Mouse (Mus musculus) embryo, embryonic 11.5 days (tissue): ENCODE measurements around the gene Ndrg4.
A peak's percentile ranks its signal among the peaks of the same experiment; 100 is the strongest.
"Not testable (repeated sequence)": the region's sequence is repeated elsewhere in the genome, so short reads cannot be mapped to it uniquely, and the experiment has no call there.

Experiments
- DNase-seq: peaks from one replicate; pipeline ENCODE4 v3.0.0-alpha.2; 2012; ENCODE audit warnings: low read depth, low spot score

The Ndrg4 gene

GRCm38 (mm10) chr8:95676631-95677030, at the start of gene Ndrg4:
Gene Ndrg4, plus strand, starts transcription at chr8:95676980.
- DNase-seq, result no peak

- no peak for DNase-seq
Measured at GRCm38 (mm10) chr8:95632840-95633239, 43.9 kb upstream of the Ndrg4 start.

- peak; percentile 85 for DNase-seq
Measured at GRCm38 (mm10) chr8:95633262-95634062, 43.3 kb upstream of the Ndrg4 start, which contains the start of gene Gins3. Gene Gins3, plus strand, starts transcription at chr8:95633453.

- no peak for DNase-seq
Measured at GRCm38 (mm10) chr8:95634063-95634340, 42.8 kb upstream of the Ndrg4 start.

GRCm38 (mm10) chr8:95644942-95645341, 31.8 kb upstream of the Ndrg4 start:
- no peak for DNase-seq

- no peak for DNase-seq
Measured at GRCm38 (mm10) chr8:95648251-95648650, 28.5 kb upstream of the Ndrg4 start.

GRCm38 (mm10) chr8:95653351-95653750, 23.4 kb upstream of the Ndrg4 start:
- DNase-seq, result no peak

- no peak for DNase-seq
Measured at GRCm38 (mm10) chr8:95655831-95656230, 20.9 kb upstream of the Ndrg4 start.

GRCm38 (mm10) chr8:95656316-95657002, 20.3 kb upstream of the Ndrg4 start:
- no peak for DNase-seq

- no peak for DNase-seq
Measured at GRCm38 (mm10) chr8:95657523-95657922, 19.3 kb upstream of the Ndrg4 start.

GRCm38 (mm10) chr8:95660334-95660882, 16.4 kb upstream of the Ndrg4 start:
- no peak for DNase-seq

- no peak for DNase-seq
Measured at GRCm38 (mm10) chr8:95661085-95661484, 15.7 kb upstream of the Ndrg4 start.

GRCm38 (mm10) chr8:95661575-95661974, 15.2 kb upstream of the Ndrg4 start:
- DNase-seq, result no peak

GRCm38 (mm10) chr8:95662885-95663598, 13.7 kb upstream of the Ndrg4 start:
- no peak for DNase-seq

- DNase-seq, result no peak
Measured at GRCm38 (mm10) chr8:95663599-95663949, 13.2 kb upstream of the Ndrg4 start.

GRCm38 (mm10) chr8:95665813-95666452, 10.8 kb upstream of the Ndrg4 start:
- not testable (repeated sequence) for DNase-seq

GRCm38 (mm10) chr8:95668163-95668958, 8.4 kb upstream of the Ndrg4 start:
- DNase-seq, result no peak

- DNase-seq, result no peak
Measured at GRCm38 (mm10) chr8:95669967-95670366, 6.8 kb upstream of the Ndrg4 start.

- no peak for DNase-seq
Measured at GRCm38 (mm10) chr8:95671861-95672260, 4.9 kb upstream of the Ndrg4 start.

GRCm38 (mm10) chr8:95672811-95673210, 4.0 kb upstream of the Ndrg4 start:
- DNase-seq, result no peak

- DNase-seq, result no peak
Measured at GRCm38 (mm10) chr8:95677591-95678023, 827 bp downstream of the Ndrg4 start.
